Mouse (Mus musculus) brain, embryonic 14.5 days (tissue): ENCODE measurements around the gene Gm8126.
"Not testable (repeated sequence)": the region's sequence is repeated elsewhere in the genome, so short reads cannot be mapped to it uniquely, and the experiment has no call there.

Experiments used
- CTCF ChIP-seq: fragments of 200-500 bp; IDR thresholded peaks from 2 replicates; pipeline ENCODE4 v1.5.1; 2012; ENCODE audit warnings: inconsistent platforms, mild to moderate bottlenecking, moderate library complexity, borderline replicate concordance; ENCODE audit not compliant: insufficient read depth, insufficient read length; ENCODE audit errors: extremely low read depth
- POLR2A ChIP-seq: fragments of 200-500 bp; IDR thresholded peaks from 2 replicates; pipeline ENCODE4 v1.6.1; 2012; ENCODE audit warnings: mild to moderate bottlenecking, inconsistent platforms, borderline replicate concordance; ENCODE audit not compliant: poor library complexity, insufficient read depth, insufficient read length, severe bottlenecking; ENCODE audit errors: extremely low read depth

DNA sequence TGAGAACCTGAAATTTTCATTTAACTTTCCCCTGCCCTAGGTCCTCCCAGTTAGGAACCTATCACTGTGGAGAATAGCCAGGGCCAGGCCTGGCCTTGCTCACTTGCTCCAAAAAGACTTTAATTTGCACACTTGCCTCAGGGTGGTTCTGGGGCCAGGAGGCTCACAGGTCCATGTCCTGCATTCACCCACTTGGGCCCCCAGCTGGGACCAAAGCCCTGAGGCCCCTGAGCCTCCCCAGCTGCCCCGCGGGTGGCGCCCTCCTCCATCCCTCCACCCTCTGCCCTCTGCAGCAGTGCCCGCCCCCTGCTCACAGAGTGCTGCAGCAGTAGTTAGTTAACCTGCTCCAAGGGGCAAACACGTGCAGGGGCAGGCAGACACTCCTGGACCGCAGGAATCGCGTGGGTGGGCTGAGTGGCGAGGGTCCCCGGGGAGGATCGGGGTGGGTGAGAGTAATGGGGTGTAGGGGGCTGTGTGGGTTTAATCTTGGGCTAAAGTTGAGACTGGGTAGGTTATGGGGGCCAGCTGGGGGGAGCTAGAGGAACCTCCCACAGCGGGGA lies 8.8 kb upstream of the Gm8126 start:
- not testable (repeated sequence) for TF ChIP-seq CTCF, POLR2A
